Mouse (Mus musculus) testis, adult 2 months (tissue): ENCODE measurements around the gene Lix1. TPM values are rescaled to one million over a fixed set of nuclear protein-coding genes. Genes with fewer than 3 reads are reported as not detected.

Experiments used
- H3K27ac ChIP-seq: fragments of 200-500 bp; 2 replicates; pipeline ENCODE4 v1.5.1; 2012; ENCODE audit warnings: low read depth, low read length; ENCODE audit not compliant: control insufficient read depth, insufficient read depth
- H3K27me3 ChIP-seq: fragments of 200-500 bp; 2 replicates; pipeline ENCODE4 v1.6.1; 2012; ENCODE audit warnings: mild to moderate bottlenecking, low read length, moderate library complexity; ENCODE audit not compliant: control insufficient read depth, insufficient read depth
- H3K36me3 ChIP-seq: fragments of 200-500 bp; 2 replicates; pipeline ENCODE4 v1.6.1; 2012; ENCODE audit warnings: mild to moderate bottlenecking, low read length; ENCODE audit not compliant: control insufficient read depth, insufficient read depth
- H3K4me1 ChIP-seq: fragments of 200-500 bp; 2 replicates; pipeline ENCODE4 v1.6.1; 2012; ENCODE audit warnings: low read length; ENCODE audit not compliant: control insufficient read depth, insufficient read depth
- H3K4me3 ChIP-seq: fragments of 200-500 bp; 2 replicates; pipeline ENCODE4 v1.5.1; 2012; ENCODE audit warnings: low read depth, mild to moderate bottlenecking, low read length, moderate library complexity, mixed read lengths; ENCODE audit not compliant: control insufficient read depth
- CTCF ChIP-seq: fragments of 200-500 bp; IDR thresholded peaks from 2 replicates; pipeline ENCODE4 v1.5.1; 2012; ENCODE audit warnings: low read depth, mild to moderate bottlenecking, inconsistent platforms, low read length, moderate library complexity; ENCODE audit not compliant: control insufficient read depth, insufficient read depth, insufficient replicate concordance
- POLR2A ChIP-seq: fragments of 200-500 bp; IDR thresholded peaks from 2 replicates; pipeline ENCODE4 v1.6.1; 2012; ENCODE audit warnings: low read depth, mild to moderate bottlenecking, inconsistent platforms, low read length, moderate library complexity; ENCODE audit not compliant: control insufficient read depth
- polyA plus RNA-seq: library from polyadenylated mRNA; depleted of rRNA; stranded (reverse); fragments of >200 nt; gene quantifications from 2 replicates; pipeline ENCODE4 v1.2.3, GENCODE M21; 2012

Gene Lix1
- polyA plus RNA-seq, 1 experiment, result 0.54 TPM

DNA sequence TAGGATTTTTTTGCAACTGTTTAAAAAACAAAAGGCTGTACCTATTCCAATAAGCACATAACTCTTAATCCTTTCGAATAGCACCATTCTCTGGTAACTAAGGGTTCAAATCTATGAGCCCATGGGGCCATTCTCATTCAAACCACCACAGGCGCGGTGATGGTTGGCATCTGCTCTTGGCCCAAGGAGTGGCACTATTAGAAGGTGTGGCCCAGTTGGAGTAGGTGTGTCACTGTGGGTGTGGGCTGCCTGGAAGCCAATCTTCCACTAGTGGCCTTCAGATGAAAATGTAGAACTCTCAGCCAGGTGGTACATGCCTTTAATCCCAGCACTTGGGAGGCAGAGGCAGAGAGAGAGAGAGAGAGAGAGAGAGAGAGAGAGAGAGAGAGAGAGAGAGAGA, 11.7 kb downstream of the Lix1 start:
- Histone ChIP-seq H3K4me1 (no peaks in the 10 kb centered on the region), H3K4me3 (no peak overlapping the region), H3K27ac (no peak overlapping the region), H3K27me3 (no peaks in the 10 kb centered on the region), H3K36me3 (no peaks in the 10 kb centered on the region)
- no peak for TF ChIP-seq CTCF
- TF ChIP-seq POLR2A, result no peak

DNA sequence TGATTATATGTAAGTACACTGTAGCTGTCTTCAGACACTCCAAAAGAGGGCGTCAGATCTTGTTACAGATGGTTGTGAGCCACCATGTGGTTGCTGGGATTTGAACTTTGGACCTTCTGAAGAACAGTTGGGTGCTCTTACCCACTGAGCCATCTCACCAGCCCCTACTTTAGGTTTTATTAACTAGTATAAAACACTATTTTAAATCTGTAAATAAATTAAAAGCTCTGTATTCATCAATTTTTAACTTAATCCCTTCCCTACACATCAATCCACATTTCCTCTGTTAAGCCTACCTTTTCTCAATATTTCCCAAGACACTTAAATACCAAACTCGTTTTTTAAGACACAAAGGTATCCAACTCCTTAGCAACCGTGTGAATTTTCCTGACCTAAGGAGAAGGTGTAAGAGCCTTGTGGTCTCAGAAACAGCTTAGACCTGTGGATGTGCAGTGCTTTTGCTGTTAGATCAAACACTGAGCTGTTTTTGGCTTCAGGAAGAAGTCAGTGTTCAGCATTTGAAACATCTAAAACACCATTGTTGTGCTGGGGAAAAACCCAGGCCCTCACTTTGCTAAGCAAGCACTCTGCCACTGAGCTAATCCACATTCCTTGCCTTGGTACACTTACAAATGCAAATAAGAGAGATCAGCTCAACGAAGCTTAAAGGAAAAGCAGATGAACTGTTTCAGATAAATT, 22.3 kb downstream of the Lix1 start:
- H3K27me3 ChIP-seq, result no peaks in the 10 kb centered on the region
- H3K36me3 ChIP-seq, result no peaks in the 10 kb centered on the region
- no peak overlapping the region for H3K27ac ChIP-seq
- H3K4me1 ChIP-seq, result no peaks in the 10 kb centered on the region
- no peak overlapping the region for H3K4me3 ChIP-seq
- TF ChIP-seq CTCF (no peak), POLR2A (no peak)

DNA sequence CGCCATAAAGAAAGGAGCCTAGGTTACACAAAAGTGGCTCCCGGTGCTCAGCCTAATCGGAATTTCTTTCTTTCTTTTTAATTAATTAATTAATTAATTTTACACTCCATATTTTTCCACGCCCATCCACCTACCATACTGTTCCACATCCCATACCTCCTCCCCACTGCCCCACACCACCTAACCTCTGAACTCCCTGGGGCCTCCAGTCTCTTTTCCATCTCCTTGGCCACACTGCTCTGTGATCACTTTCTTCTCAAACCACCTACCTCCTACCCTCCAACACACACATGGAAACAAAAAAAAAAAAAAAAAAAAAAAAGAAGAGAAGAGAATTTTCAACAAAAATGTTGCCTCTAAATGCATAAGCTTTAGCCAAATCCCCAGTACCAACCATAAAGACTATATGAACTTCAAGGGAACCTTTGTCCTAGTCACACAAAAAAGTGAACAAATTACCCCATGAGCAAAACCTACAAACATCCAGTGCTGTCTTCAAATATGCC, 22.9 kb downstream of the Lix1 start:
- Histone ChIP-seq H3K36me3 (no peaks in the 10 kb centered on the region), H3K27me3 (no peaks in the 10 kb centered on the region), H3K27ac (no peak overlapping the region), H3K4me1 (no peaks in the 10 kb centered on the region), H3K4me3 (no peak overlapping the region)
- TF ChIP-seq POLR2A, result no peak
- no peak for TF ChIP-seq CTCF

DNA sequence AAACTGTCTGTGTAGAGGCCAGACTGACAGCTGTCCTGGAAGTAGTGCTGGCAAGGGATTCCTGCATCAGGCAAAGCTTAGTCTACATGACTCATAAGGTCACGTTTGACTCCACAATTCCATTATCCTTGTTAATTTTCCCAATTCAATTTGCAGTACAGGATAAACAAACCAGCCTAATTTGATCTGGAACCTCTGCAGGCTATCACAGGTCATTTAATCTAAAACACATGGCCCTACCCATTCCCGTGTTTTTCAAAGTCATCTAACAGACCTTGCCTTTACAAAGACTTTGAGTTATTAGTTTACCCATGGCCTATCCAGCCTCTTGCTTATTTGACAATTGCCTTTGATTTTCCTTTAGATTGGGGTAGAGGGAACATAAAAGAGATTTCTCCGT, 23.4 kb downstream of the Lix1 start:
- Histone ChIP-seq H3K27me3 (no peaks in the 10 kb centered on the region), H3K27ac (no peak overlapping the region), H3K36me3 (no peaks in the 10 kb centered on the region), H3K4me1 (no peaks in the 10 kb centered on the region), H3K4me3 (no peak overlapping the region)
- no peak for TF ChIP-seq CTCF
- TF ChIP-seq POLR2A, result no peak

DNA sequence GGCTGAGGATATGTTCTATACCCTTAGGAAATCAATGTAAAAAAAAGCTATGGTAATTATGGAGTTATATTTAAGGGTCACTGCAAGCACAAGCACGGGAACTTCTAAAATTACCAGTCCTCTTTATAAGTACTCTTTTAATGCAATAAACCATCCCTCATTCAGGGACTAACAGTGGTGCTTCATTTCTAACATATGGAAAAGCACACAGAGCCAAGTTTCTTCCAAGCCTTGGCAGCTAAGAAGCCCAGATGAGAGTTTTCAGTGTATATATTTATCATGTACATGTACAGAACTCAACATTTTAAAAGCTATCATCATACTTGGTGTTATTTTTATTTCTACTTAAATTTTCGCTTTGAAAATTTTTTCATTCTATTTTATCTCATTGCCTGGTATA, 26.4 kb downstream of the Lix1 start:
- no peak overlapping the region for H3K27ac ChIP-seq
- TF ChIP-seq CTCF (no peak), POLR2A (no peak)
- H3K27me3 ChIP-seq, result no peaks in the 10 kb centered on the region
- H3K4me1 ChIP-seq, result no peaks in the 10 kb centered on the region
- no peaks in the 10 kb centered on the region for H3K36me3 ChIP-seq
- H3K4me3 ChIP-seq, result no peak overlapping the region

DNA sequence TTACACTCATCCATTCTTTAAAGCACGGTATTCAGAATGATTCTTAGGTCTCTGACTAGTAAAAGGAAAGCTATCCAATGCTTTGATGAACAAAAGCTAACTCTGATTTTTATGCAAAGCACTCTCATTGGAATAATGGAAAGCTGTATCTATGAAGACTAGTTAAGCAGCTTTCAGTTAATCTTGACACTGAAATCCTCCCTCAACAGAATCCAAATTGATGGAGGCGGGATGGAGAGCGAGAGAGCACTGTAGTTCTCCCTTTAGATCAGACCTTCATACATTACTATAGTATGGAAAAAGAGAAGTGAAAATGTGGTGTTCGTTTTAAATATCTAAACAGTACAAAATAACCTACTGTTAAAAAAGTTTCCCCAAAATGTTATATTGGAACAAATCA, 31.2 kb downstream of the Lix1 start:
- no peaks in the 10 kb centered on the region for H3K36me3 ChIP-seq

DNA sequence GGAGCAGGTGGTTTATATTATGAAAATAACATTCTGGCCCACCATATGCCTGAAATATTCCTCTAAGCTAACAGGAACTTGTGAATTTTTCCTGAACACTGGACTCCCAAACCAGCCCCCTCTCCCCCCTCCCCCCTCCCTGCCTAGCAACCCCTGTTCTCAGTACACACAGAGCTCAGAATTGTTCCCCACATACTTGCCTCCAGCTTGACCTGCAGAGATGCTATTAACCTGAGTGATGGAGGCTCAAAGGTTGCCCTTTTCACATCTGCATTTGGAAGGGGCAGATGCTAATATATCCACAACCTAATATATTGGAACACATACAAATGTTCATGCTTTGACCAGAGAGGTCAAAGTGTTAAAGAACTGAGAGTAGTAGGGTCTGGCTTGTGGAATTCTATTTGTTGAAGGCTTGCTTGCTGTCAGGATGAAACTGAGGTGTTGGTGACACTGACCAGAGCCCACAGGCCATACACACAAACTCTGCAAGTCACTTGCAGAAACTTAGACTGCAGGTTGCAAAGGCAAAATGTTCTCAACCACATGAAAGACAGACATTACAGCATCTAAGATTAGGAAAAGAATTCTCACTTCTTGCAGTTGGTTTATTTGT, 36.2 kb downstream of the Lix1 start:
- Histone ChIP-seq H3K4me1 (no peaks in the 10 kb centered on the region), H3K27ac (no peak overlapping the region), H3K4me3 (no peak overlapping the region), H3K36me3 (no peaks in the 10 kb centered on the region), H3K27me3 (no peaks in the 10 kb centered on the region)
- TF ChIP-seq POLR2A (no peak), CTCF (no peak)

More for the DNA sequence above, 31.2 kb downstream of the Lix1 start:
- TF ChIP-seq POLR2A (no peak), CTCF (no peak)
- Histone ChIP-seq H3K4me3 (no peak overlapping the region), H3K4me1 (no peaks in the 10 kb centered on the region), H3K27ac (no peak overlapping the region), H3K27me3 (no peaks in the 10 kb centered on the region)
